Mouse (Mus musculus): ENCODE results near the gene Zbtb22.

DNA sequence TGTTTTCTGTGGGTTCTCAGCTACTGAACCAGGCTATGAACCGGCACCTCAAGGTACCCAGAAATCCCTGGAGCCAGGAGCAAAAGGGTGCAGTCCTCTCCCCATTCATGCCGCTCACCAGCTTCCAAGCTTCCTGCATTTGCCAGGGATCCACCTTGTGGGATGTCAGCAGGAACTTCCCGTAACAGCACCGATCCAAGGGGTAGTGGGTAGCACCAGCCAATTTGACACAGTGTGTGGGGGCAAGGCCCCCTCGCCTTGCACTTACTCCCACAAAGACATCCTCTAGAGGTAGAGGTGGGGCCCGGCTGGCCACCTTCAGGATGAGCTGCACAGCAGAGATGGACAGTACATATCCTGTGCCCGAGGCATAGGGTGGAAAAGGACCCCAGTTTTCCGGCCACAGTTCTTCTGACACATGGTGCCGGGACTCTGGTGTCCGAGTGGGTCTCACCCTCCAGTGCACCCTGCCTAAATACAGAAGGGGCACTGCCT lies 34.5 kb downstream of the Zbtb22 start:
- TF ChIP-seq POLR2A (IDR thresholded peaks at IDR 0.05; ENCODE audit: borderline replicate concordance, control insufficient read depth, low read depth, low read length), result no peak
- TF ChIP-seq CTCF (IDR thresholded peaks at IDR 0.05; ENCODE audit: control insufficient read depth, insufficient read depth, low read length), result no peak
